Mouse (Mus musculus) lung, embryonic 15.5 days (tissue): ENCODE measurements around the gene Gm18596. TPM values are rescaled to one million over a fixed set of nuclear protein-coding genes. Genes with fewer than 3 reads are reported as not detected.

Experiments used
- ATAC-seq: fragments of 200-750 bp; cut with Nextera tagmentation; 2 replicates; pipeline ENCODE4 v1.8.0; 2017; ENCODE audit warnings: moderate number of reproducible peaks, borderline replicate concordance; ENCODE audit not compliant: low FRiP score, low TSS enrichment; ENCODE audit errors: extremely low read depth
- H3K27ac ChIP-seq: fragments of 300-500 bp; sonication (generic); 2 replicates; pipeline ENCODE4 v1.5.1; 2015; ENCODE audit warnings: moderate library complexity, mild to moderate bottlenecking, inconsistent platforms
- H3K27me3 ChIP-seq: fragments of 300-500 bp; sonication (generic); 2 replicates; pipeline ENCODE4 v1.6.1; 2015; ENCODE audit warnings: inconsistent platforms
- H3K36me3 ChIP-seq: fragments of 300-500 bp; sonication (generic); 2 replicates; pipeline ENCODE4 v1.6.1; 2015; ENCODE audit warnings: inconsistent platforms
- H3K4me1 ChIP-seq: fragments of 300-500 bp; sonication (generic); 2 replicates; pipeline ENCODE4 v1.6.1; 2015; ENCODE audit warnings: inconsistent platforms
- H3K4me2 ChIP-seq: fragments of 300-500 bp; sonication (generic); 2 replicates; pipeline ENCODE4 v1.6.1; 2015; ENCODE audit warnings: inconsistent platforms, mild to moderate bottlenecking, moderate library complexity
- H3K4me3 ChIP-seq: fragments of 300-500 bp; sonication (generic); 2 replicates; pipeline ENCODE4 v1.5.1; 2015; ENCODE audit warnings: mild to moderate bottlenecking, inconsistent platforms
- H3K9ac ChIP-seq: fragments of 300-500 bp; sonication (generic); 2 replicates; pipeline ENCODE4 v1.6.1; 2015; ENCODE audit warnings: inconsistent platforms
- H3K9me3 ChIP-seq: fragments of 300-500 bp; sonication (generic); 2 replicates; pipeline ENCODE4 v1.6.1; 2016; ENCODE audit warnings: inconsistent platforms
- WGBS: fragments of 180-500 bp; shearing (Covaris S2); methylation state at CpG from one replicate; pipeline ENCODE4 v1.1.7; 2015; 5-methylcytosine and 5-hydroxymethylcytosine counted together
- polyA plus RNA-seq: library from polyadenylated mRNA; unstranded; fragments of >200 nt; fragmentation: Nextera tagmentation; extraction: Ambion mirVana; gene quantifications from 2 replicates; pipeline ENCODE4 v1.2.1, GENCODE M21; 2015

The Gm18596 gene
- polyA plus RNA-seq, 1 experiment from 2014 or later, result not detected

DNA sequence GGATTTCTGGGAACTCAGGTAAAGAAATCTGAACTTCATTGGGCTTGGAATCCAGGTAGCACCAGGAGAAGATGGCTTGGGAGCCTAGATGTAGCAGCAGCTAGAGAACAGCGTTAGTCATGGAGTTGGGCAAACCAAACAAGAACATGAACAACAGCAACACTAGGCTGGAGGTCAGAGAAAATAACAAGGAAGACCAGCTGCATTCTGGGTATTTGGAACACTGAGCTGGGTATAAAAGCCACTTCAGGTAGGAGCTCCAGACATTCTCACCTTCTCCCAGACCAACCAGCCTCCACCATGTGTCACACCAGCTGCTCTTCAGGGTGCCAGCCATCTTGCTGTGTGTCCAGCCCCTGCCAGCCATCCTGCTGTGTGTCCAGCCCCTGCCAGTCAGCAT is 36.1 kb downstream of the Gm18596 start, which contains the start of gene Gm10272:
TSS of gene Gm10272 (plus strand) at position 301 of the 400 bp plus-strand sequence.
- H3K9ac ChIP-seq, result no peak within 1 kb of the TSS
- no peak within 1 kb of the TSS for H3K4me2 ChIP-seq
- no peaks in the 10 kb centered on the region for H3K27me3 ChIP-seq
- no peaks in the 10 kb centered on the region for H3K4me1 ChIP-seq
- no peaks in the 10 kb centered on the region for H3K36me3 ChIP-seq
- no peaks in the 10 kb centered on the region for H3K9me3 ChIP-seq
- WGBS, result 96% methylated on average over 1 of the region's 1 CpGs
- H3K4me3 ChIP-seq, result no peak within 1 kb of the TSS
- no peak for ATAC-seq
- H3K27ac ChIP-seq, result no peak within 1 kb of the TSS

DNA sequence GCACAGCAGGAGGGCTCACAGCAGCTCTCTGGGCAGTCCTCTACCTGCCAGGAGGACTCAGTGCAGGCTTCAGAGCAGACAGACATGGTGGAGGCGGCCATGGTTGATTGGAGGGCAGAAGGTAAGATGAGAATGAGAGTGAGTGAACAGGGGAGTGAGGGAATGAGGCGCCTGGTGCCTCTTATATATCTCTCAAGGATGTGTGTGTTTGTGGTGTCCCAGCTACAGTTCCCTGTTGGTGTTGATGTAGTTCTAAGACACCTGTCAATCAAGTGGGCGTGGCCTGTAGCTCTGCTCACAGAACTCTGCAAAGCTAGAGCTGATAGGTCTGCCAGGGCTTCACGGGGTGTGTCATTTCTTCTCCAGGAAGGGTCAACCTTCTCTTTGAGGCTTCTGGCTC is 45.3 kb downstream of the Gm18596 start, which contains the start of gene Gm9508:
TSS of gene Gm9508 (minus strand) at position 101 of the 400 bp plus-strand sequence.
- Histone ChIP-seq H3K4me2 (no peak within 1 kb of the TSS), H3K27me3 (no peaks in the 10 kb centered on the region), H3K9ac (no peak within 1 kb of the TSS), H3K4me1 (no peaks in the 10 kb centered on the region), H3K4me3 (no peak within 1 kb of the TSS), H3K9me3 (no peaks in the 10 kb centered on the region), H3K27ac (no peak within 1 kb of the TSS), H3K36me3 (no peaks in the 10 kb centered on the region)
- 27% methylated on average over 4 of the region's 4 CpGs for WGBS
- ATAC-seq, result no peak

Other genes starting within 250 kb of the Gm18596 start
- 35.1 and 38.0 TPM in 2 replicates for gene Fam207a, start 226.9 kb downstream of the Gm18596 start, polyA plus RNA-seq
- gene Itgb2, start 212.4 kb downstream of the Gm18596 start, polyA plus RNA-seq, result 3.7 and 5.3 TPM in 2 replicates
- gene Pttg1ip, start 160.9 kb downstream of the Gm18596 start, polyA plus RNA-seq, result 118 and 122 TPM in 2 replicates
- 350 and 361 TPM in 2 replicates for gene Sumo3, start 136.5 kb downstream of the Gm18596 start, polyA plus RNA-seq
- gene Gm49325, start 136.4 kb downstream of the Gm18596 start, polyA plus RNA-seq, result 0.99 and 1.9 TPM in 2 replicates
- gene Ube2g2, start 120.4 kb downstream of the Gm18596 start, polyA plus RNA-seq, result 73.8 and 74.3 TPM in 2 replicates
- 0.08 and 0.19 TPM in 2 replicates for gene Tspear, start 56.1 kb downstream of the Gm18596 start, polyA plus RNA-seq
- gene Gm19402, start 51.9 kb downstream of the Gm18596 start, polyA plus RNA-seq, result not detected in 2 replicates
- not detected in 2 replicates for gene Gm9508, start 45.4 kb downstream of the Gm18596 start, polyA plus RNA-seq
- gene Gm10272, start 36.0 kb downstream of the Gm18596 start, polyA plus RNA-seq, result not detected in 2 replicates
- not detected in 2 replicates for gene Gm10024, start 31.2 kb downstream of the Gm18596 start, polyA plus RNA-seq
- gene Gm10142, start 26.8 kb downstream of the Gm18596 start, polyA plus RNA-seq, result not detected in 2 replicates
- not detected in 2 replicates for gene Krtap12-1, start 22.0 kb downstream of the Gm18596 start, polyA plus RNA-seq
- not detected in 2 replicates for gene Gm10100, start 16.2 kb downstream of the Gm18596 start, polyA plus RNA-seq
- not detected in 2 replicates for gene Gm9736, start 8.7 kb upstream of the Gm18596 start, polyA plus RNA-seq
- not detected in 2 replicates for gene Gm3233, start 17.0 kb upstream of the Gm18596 start, polyA plus RNA-seq
- gene Gm3238, start 28.7 kb upstream of the Gm18596 start, polyA plus RNA-seq, result not detected in 2 replicates
- gene Gm7138, start 34.3 kb upstream of the Gm18596 start, polyA plus RNA-seq, result not detected in 2 replicates
- gene Gm3250, start 39.9 kb upstream of the Gm18596 start, polyA plus RNA-seq, result not detected in 2 replicates
- gene Gm7137, start 45.6 kb upstream of the Gm18596 start, polyA plus RNA-seq, result not detected in 2 replicates
- gene Gm9639, start 52.4 kb upstream of the Gm18596 start, polyA plus RNA-seq, result not detected in 2 replicates
- gene Gm19668, start 56.5 kb upstream of the Gm18596 start, polyA plus RNA-seq, result not detected in 2 replicates
- gene Gm9507, start 69.2 kb upstream of the Gm18596 start, polyA plus RNA-seq, result not detected in 2 replicates
- not detected in 2 replicates for gene Gm2696, start 72.0 kb upstream of the Gm18596 start, polyA plus RNA-seq
- gene Krtap10-4, start 84.5 kb upstream of the Gm18596 start, polyA plus RNA-seq, result not detected in 2 replicates
- not detected in 2 replicates for gene Krtap10-10, start 93.3 kb upstream of the Gm18596 start, polyA plus RNA-seq
- not detected in 2 replicates for gene Gm36176, start 104.2 kb upstream of the Gm18596 start, polyA plus RNA-seq
- gene Gm10318, start 110.2 kb upstream of the Gm18596 start, polyA plus RNA-seq, result not detected in 2 replicates
- gene Gm3285, start 119.3 kb upstream of the Gm18596 start, polyA plus RNA-seq, result not detected in 2 replicates
- gene Lrrc3, start 159.9 kb upstream of the Gm18596 start, polyA plus RNA-seq, result 4.5 TPM in 2 replicates
- gene Trpm2, start 227.9 kb upstream of the Gm18596 start, polyA plus RNA-seq, result 0.72 and 1.6 TPM in 2 replicates
- gene 1810043G02Rik, start 235.9 kb upstream of the Gm18596 start, polyA plus RNA-seq, result 25.4 and 25.6 TPM in 2 replicates